Mouse (Mus musculus) liver, embryonic 14.5 days (tissue): ENCODE measurements around the gene Rad51b.

ENCODE experiments used
- CTCF ChIP-seq: IDR thresholded peaks from 2 replicates; pipeline ENCODE4 v1.5.1; 2016; ENCODE audit warnings: antibody characterized with exemption, low read depth, control low read depth
- EP300 ChIP-seq: IDR thresholded peaks from 2 replicates; pipeline ENCODE4 v1.6.1; 2016; ENCODE audit warnings: antibody characterized with exemption, low read depth

DNA sequence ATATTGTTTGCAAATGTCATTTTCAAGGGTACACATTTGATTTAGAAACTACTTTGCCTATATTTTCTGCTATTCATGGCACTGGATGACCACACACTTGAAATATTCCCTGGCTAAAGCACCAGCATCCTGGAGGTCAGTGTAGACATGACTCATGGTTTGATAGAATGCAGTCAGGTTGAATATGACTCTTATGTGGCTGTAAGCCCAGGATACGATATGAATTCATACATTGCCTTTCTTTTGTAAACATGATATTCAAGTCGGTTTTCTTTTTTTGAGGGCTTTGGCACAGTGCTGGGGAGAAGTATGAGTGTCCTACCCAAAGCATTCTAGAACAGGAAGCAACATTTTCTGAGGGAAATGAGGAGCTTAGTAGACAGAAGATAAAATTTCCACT lies 174.8 kb downstream of the Rad51b start:
- TF ChIP-seq CTCF: no peak
- no peak for TF ChIP-seq EP300
